In the genomic region with DNA sequence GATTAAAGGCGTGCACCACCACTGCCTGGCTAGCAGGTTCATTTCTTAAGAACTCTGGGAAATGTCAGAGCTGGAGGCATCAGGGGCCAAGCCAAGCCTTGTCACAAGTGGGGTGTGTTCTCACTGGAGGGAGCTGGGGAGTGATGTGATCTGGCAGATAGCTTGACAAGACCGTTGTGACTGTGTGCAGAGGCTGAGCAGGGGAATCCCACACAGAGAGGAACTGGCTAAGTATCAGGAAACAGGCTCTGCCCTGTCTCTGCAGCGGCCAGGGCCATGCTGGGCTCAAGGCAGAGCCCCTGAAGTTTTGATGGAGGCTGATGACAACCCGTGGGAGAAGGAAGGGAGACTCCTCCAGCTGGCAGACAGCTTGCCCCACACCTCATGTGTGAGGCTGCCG, we compare ENCODE assay signal across 27 mouse cellular contexts. TPM values are rescaled to one million over a fixed set of nuclear protein-coding genes. Genes with fewer than 3 reads are reported as not detected.
DNase-seq lines count a peak whose midpoint lies in the region; ATAC-seq and TF ChIP-seq lines count a peak whose summit lies in the region.
"Had no signal": no experiment of that assay in that cellular context is flagged by ENCODE, and none has a peak within 500 bp of the region (broad histone marks: within the 10 kb centered on the region; RNA-seq: fewer than 3 reads in every experiment).

No protein-coding gene starts in this region.

- no peak overlapping the region for H3K4me3 ChIP-seq in hindbrain, embryonic 13.5 days
- H3K4me3 ChIP-seq in hindbrain, embryonic 10.5 days = no peak overlapping the region
- H3K4me3 ChIP-seq in lung, embryonic 14.5 days (ENCODE audit: low read depth, low read length) = no peak overlapping the region
- no peak overlapping the region for H3K4me3 ChIP-seq in lung, postnatal 0 days (ENCODE audit: low read depth, low read length)
- no peak overlapping the region for H3K4me3 ChIP-seq in embryonic facial prominence, embryonic 10.5 days
- H3K4me3 ChIP-seq: embryonic facial prominence, embryonic 15.5 days; heart, embryonic 10.5 days; heart, embryonic 15.5 days; left cerebral cortex, adult 2 months; limb, embryonic 13.5 days; neural tube, embryonic 13.5 days had no signal

- H3K27me3 ChIP-seq in hindbrain, embryonic 13.5 days = no peaks in the 10 kb centered on the region
- H3K27me3 ChIP-seq in hindbrain, embryonic 10.5 days (ENCODE audit: insufficient read depth, poor library complexity, severe bottlenecking) = no peaks in the 10 kb centered on the region
- no peaks in the 10 kb centered on the region for H3K27me3 ChIP-seq in lung, embryonic 14.5 days (ENCODE audit: insufficient read depth, low read length)
- no peaks in the 10 kb centered on the region for H3K27me3 ChIP-seq in lung, postnatal 0 days (replicated peaks; ENCODE audit: insufficient read depth, low read length)
- H3K27me3 ChIP-seq in embryonic facial prominence, embryonic 10.5 days (replicated peaks; ENCODE audit: low read depth, poor library complexity, severe bottlenecking) = peaks cover 6% of the 10 kb centered on the region
- H3K27me3 ChIP-seq: embryonic facial prominence, embryonic 15.5 days; neural tube, embryonic 13.5 days had no signal

- no peaks in the 10 kb centered on the region for H3K9me3 ChIP-seq in hindbrain, embryonic 13.5 days
- 0 out of 2 replicates have a peak, but pooled peaks cover 3% of the 10 kb centered on the region for H3K9me3 ChIP-seq in hindbrain, embryonic 10.5 days
- no peaks in the 10 kb centered on the region; the same call in 1 of the 2 replicates for H3K9me3 ChIP-seq in lung, embryonic 14.5 days (ENCODE audit: low read depth, low read length)
- no peaks in the 10 kb centered on the region for H3K9me3 ChIP-seq in lung, postnatal 0 days (ENCODE audit: low read length)
- no peaks in the 10 kb centered on the region for H3K9me3 ChIP-seq in embryonic facial prominence, embryonic 10.5 days
- H3K9me3 ChIP-seq: embryonic facial prominence, embryonic 15.5 days; heart, embryonic 15.5 days; neural tube, embryonic 13.5 days had no signal

- peak overlapping the region; percentile 5; the same call in 1 of the 2 replicates for H3K27ac ChIP-seq in hindbrain, embryonic 13.5 days
- H3K27ac ChIP-seq in hindbrain, embryonic 10.5 days = no peak overlapping the region
- H3K27ac ChIP-seq in lung, embryonic 14.5 days (ENCODE audit: low read depth) = no peak overlapping the region
- no peak overlapping the region for H3K27ac ChIP-seq in lung, postnatal 0 days (ENCODE audit: low read length)
- no peak overlapping the region for H3K27ac ChIP-seq in embryonic facial prominence, embryonic 10.5 days (replicated peaks)
- H3K27ac ChIP-seq: embryonic facial prominence, embryonic 15.5 days; heart, embryonic 10.5 days; heart, embryonic 15.5 days; left cerebral cortex, adult 2 months; limb, embryonic 13.5 days; neural tube, embryonic 13.5 days had no signal

- H3K4me2 ChIP-seq in hindbrain, embryonic 13.5 days = no peak overlapping the region
- H3K4me2 ChIP-seq in lung, embryonic 14.5 days = no peak overlapping the region
- no peak overlapping the region for H3K4me2 ChIP-seq in lung, postnatal 0 days (replicated peaks; ENCODE audit: low read depth, low read length)
- H3K4me2 ChIP-seq: embryonic facial prominence, embryonic 15.5 days; heart, embryonic 15.5 days; limb, embryonic 13.5 days; liver, embryonic 11.5 days; neural tube, embryonic 13.5 days had no signal

- peaks cover 46% of the 10 kb centered on the region for H3K4me1 ChIP-seq in hindbrain, embryonic 13.5 days (replicated peaks)
- H3K4me1 ChIP-seq in hindbrain, embryonic 10.5 days (replicated peaks) = peaks cover 35% of the 10 kb centered on the region
- H3K4me1 ChIP-seq in lung, embryonic 14.5 days (ENCODE audit: insufficient read depth) = no peaks in the 10 kb centered on the region
- H3K4me1 ChIP-seq in lung, postnatal 0 days (ENCODE audit: insufficient read depth, low read depth, low read length) = no peaks in the 10 kb centered on the region
- H3K4me1 ChIP-seq in embryonic facial prominence, embryonic 10.5 days = peaks cover 10% of the 10 kb centered on the region
- H3K4me1 ChIP-seq: embryonic facial prominence, embryonic 15.5 days; heart, embryonic 10.5 days; heart, embryonic 15.5 days had no signal

- H3K9ac ChIP-seq in hindbrain, embryonic 13.5 days = 0 out of 2 replicates have a peak overlapping the region, but pooled peaks have one; percentile 2
- H3K9ac ChIP-seq in lung, embryonic 14.5 days = no peak overlapping the region
- no peak overlapping the region for H3K9ac ChIP-seq in lung, postnatal 0 days (replicated peaks; ENCODE audit: low read depth)
- H3K9ac ChIP-seq: embryonic facial prominence, embryonic 15.5 days; heart, embryonic 15.5 days; limb, embryonic 13.5 days; neural tube, embryonic 13.5 days had no signal

- no peak for DNase-seq in hindbrain, embryonic 10.5 days (ENCODE audit: low spot score)
- DNase-seq in lung, embryonic 14.5 days = peak; percentile 16
- DNase-seq in lung, postnatal 0 days (ENCODE audit: low spot score) = no peak
- DNase-seq in A20 (ENCODE audit: low read depth, low spot score) = peak; percentile 16
- DNase-seq in Muller cell, postnatal 12 days (ENCODE audit: inconsistent ontology term) = peak; percentile 48
- no peak for DNase-seq in embryonic facial prominence, embryonic 10.5 days (ENCODE audit: low spot score)
- no peak for DNase-seq in cerebellum, postnatal 4 days (ENCODE audit: low spot score in 2 of 2)
- DNase-seq: adrenal gland, adult 2 months; adrenal gland, postnatal 36 days; cerebellum, adult 11-12 months; gastrocnemius, postnatal 14 days; heart, postnatal 36 days; kidney, adult 11 months; kidney, postnatal 14 days; layer of hippocampus, adult 9-11 months; right cerebral cortex, postnatal 14 days; thymus, postnatal 4 days had no signal

- no peak for TF ChIP-seq EP300 in lung, postnatal 0 days (IDR thresholded peaks at IDR 0.05)

- H3K36me3 ChIP-seq in hindbrain, embryonic 13.5 days = peaks cover 10% of the 10 kb centered on the region; the same call in 1 of the 2 replicates
- H3K36me3 ChIP-seq in hindbrain, embryonic 10.5 days = peaks cover 6% of the 10 kb centered on the region
- no peaks in the 10 kb centered on the region for H3K36me3 ChIP-seq in lung, embryonic 14.5 days (ENCODE audit: insufficient read depth)
- H3K36me3 ChIP-seq in lung, postnatal 0 days (ENCODE audit: insufficient read depth, low read length) = no peaks in the 10 kb centered on the region
- H3K36me3 ChIP-seq in embryonic facial prominence, embryonic 10.5 days (replicated peaks) = no peaks in the 10 kb centered on the region
- H3K36me3 ChIP-seq: embryonic facial prominence, embryonic 15.5 days; heart, embryonic 10.5 days; heart, embryonic 15.5 days; limb, embryonic 13.5 days had no signal

- no peak for TF ChIP-seq CTCF in lung, embryonic 14.5 days (IDR thresholded peaks at IDR 0.05; ENCODE audit: low read depth)
- TF ChIP-seq CTCF in lung, postnatal 0 days (IDR thresholded peaks at IDR 0.05) = no peak

- no peak for ATAC-seq in hindbrain, embryonic 13.5 days (ENCODE audit: low FRiP score)
- no peak for ATAC-seq in lung, embryonic 14.5 days (ENCODE audit: insufficient read depth)
- no peak for ATAC-seq in lung, postnatal 0 days
- ATAC-seq: forebrain, embryonic 14.5 days; inflammation-experienced regulatory T-cells, adult 6 months had no signal

- 70% methylated on average over 5 of the region's 5 CpGs for WGBS in hindbrain, embryonic 13.5 days
- 78% methylated on average over 5 of the region's 5 CpGs for WGBS in hindbrain, embryonic 10.5 days
- WGBS in lung, embryonic 14.5 days = 44% methylated on average over 5 of the region's 5 CpGs
- 44% methylated on average over 5 of the region's 5 CpGs for WGBS in lung, postnatal 0 days
- 72% methylated on average over 5 of the region's 5 CpGs for WGBS in embryonic facial prominence, embryonic 10.5 days

RNA-seq across cellular contexts. Expression of a gene that starts 11.8 kb away (rescaled TPM):
- polyA plus RNA-seq in hindbrain, embryonic 13.5 days (2015; fragmentation: Nextera tagmentation; extraction: Ambion mirVana) = 50.0 TPM in 2 replicates
- polyA plus RNA-seq in hindbrain, embryonic 10.5 days (2016; fragmentation: Nextera tagmentation; extraction: Ambion mirVana) = 8.9 and 15.7 TPM in 2 replicates
- polyA plus RNA-seq in lung, embryonic 14.5 days (2014; fragmentation: Nextera tagmentation; extraction: Ambion mirVana) = 2.2 and 2.3 TPM in 2 replicates
- polyA plus RNA-seq in lung, postnatal 0 days (2015; fragmentation: Nextera tagmentation; extraction: Ambion mirVana) = 0.19 and 0.43 TPM in 2 replicates
- polyA plus RNA-seq in embryonic facial prominence, embryonic 10.5 days (2016; fragmentation: Nextera tagmentation; extraction: Ambion mirVana) = 2.9 and 3.4 TPM in 2 replicates
- polyA plus RNA-seq: inflammation-experienced regulatory T-cells, adult 6 months had no signal

Comparison
In these comparisons a context has a peak if more than half of its experiments do, and no peak if none do; other contexts are left out.
1. DNase-seq: peak in lung, embryonic 14.5 days (single experiment), A20 (single experiment) and Muller cell, postnatal 12 days (single experiment); none in hindbrain, embryonic 10.5 days (single experiment), lung, postnatal 0 days (single experiment), embryonic facial prominence, embryonic 10.5 days (single experiment) and cerebellum, postnatal 4 days (0 of 2).